Mouse (Mus musculus) retina, embryonic 14.5 days (tissue): ENCODE data around the gene Pdxp.
"Not testable (repeated sequence)": the region's sequence is repeated elsewhere in the genome, so short reads cannot be mapped to it uniquely, and the experiment has no call there.

Source experiments
- DNase-seq: peaks from one replicate; pipeline ENCODE4 v3.0.0-alpha.2; 2015; ENCODE audit warnings: low spot score

Gene Pdxp

DNA sequence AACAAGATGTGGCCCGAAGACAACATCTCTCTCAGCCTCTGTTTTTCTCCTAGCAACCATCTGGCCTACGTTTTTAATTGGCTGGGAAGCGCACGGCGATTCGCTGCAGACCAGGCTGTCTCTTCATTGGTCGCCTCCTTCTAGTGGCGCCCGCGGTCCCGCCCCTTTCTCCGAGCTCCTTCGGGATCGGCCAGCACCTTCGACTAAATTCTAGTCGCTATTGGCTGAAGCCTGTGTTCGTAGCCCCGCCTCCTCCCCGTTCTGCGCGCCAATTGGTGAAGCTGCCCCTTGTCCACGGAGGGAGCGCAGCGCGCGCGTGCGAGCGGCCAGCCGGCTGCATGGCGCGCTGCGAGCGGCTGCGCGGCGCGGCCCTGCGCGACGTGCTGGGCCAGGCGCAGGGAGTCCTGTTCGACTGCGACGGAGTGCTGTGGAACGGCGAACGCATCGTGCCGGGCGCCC is at the start of gene Pdxp:
Gene Pdxp, plus strand, starts transcription at position 288 of the 459 bp plus-strand sequence.
- DNase-seq: peak; percentile 98

DNA sequence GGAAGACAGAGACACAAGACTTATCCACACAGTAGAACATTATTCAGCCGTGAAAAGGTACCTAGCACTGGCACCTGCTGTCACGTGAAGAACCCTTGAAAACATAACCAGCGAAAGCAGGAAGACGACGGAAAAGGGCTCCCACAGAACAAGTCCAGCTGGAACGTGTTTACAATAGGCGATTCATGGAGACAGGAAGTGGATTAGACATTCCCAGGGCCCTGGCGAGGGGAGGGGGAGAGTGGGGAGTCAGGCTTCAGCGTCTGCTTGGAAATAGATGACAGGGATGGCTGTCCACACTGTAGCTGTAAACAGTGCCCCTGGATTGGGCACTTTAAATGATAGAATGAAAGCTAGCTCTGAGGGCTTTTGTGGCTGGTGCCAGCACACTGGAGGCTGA is 45.3 kb upstream of the Pdxp start:
- DNase-seq: peak; percentile 33

DNA sequence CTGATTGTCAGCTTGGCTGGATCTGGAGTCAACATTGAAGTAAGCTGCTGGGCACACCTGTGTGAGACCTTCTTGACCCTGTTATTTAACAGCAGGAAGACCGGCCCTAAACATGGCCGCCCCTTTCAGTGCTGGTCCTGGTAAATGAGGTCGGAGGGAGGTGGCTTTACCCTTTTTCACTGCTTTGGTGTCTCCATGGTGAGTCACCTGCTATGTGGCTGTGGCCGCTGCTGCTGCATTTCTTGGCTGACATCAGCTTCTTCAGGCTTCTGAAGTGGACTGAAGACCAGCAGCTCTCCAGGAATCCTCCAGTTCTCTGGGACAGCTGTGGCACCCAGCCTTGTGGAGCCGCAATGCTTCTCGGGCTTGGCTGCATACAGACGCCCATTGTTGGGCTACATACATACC is 44.9 kb upstream of the Pdxp start:
- no peak for DNase-seq

DNA sequence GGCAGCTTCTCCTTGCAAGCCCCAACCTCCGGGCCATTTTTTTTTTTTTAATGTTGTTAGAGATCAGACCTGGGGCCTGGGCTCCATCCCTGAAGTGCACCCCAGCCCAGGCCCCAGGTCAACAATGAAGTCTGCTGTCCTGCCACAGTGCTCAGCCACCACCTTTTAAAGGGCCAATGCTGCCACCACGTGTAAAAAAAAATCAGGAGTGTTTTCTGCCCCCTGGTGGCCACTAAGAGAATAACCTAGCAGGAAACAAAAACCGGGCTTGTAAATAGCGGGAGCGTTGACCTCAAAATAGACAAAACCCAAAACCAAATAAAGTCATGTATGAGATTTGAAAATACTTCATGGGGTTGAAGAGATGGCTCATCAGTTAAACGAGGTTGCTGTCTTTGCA is 43.9 kb upstream of the Pdxp start:
- DNase-seq: peak; percentile 86

DNA sequence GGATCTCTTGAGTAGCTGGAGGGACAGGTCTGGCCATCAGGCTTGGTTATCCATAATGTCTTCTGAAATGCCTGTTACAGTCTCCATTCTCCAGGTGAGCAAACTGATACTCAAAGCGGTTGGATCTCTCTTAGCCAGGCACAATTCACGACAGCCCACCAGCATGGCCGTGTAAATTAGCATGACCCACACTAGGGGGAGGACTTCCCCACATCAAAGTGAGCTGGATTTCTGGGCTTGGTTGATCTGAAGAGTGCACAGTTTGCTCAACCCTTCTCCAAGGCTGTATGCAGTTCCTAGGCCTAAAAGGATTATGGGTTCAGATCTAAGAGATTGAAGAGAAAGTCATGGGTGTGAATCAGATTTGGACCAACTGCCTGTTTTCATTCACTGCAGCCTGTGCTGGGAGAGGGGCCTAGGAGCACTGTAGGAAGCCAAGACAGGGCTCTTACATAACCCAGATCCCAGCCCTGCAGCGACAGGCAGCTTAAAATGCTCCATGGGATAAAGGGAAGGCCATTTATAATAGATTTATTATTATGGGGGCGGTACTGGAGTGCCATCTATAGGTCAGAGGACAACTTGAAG is 41.6 kb upstream of the Pdxp start:
- no peak for DNase-seq

DNA sequence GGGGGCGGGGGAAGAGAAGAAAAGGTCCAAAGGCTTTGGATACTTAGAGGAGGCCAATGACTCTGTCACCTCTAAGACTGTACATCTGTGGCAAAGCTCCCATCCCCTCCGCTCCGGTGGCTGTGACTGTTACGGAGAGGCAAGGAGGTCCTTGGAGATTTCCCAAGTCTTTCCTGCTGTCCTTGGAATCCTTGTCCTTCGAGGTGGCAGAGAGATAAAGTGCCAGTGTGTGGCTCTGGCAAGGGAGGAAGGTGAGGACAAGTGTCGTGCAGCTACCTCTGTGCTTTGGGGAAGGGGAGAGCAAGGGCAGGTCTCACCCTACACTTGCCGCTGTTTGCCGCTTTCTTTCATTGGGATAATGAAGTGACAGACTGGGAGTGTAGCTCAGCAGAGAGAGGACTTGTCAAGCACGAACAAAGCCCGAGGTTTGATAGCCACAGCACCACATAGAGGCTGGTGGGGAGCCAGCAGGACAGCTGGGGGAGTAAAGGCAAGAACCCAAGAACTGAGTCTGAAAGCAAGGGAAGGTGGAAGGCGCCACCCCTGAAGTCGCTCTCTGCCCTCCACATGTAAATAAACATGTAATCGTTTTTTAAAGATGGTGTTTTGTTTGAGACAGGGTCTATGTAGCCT is 39.8 kb upstream of the Pdxp start:
- no peak for DNase-seq

DNA sequence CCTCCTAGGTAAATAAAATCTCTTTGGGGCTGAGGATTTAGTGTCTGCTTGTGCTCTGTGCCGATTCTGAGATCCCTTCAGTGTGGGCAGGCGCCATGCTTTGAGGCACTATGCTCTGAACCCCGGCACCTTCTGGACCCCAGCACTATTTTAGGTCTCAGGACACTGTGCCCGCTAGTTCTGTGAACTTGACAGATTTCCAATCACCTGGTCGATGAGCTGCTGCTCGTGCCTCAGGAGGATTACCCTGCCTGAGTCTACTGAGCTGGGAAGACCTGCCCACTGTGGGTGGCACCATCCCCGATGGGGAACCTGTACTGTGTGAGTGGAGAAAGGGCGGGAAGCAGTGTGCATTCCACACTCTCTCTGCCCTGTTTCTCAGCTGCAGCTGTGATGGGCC is 38.7 kb upstream of the Pdxp start:
- no peak for DNase-seq

DNA sequence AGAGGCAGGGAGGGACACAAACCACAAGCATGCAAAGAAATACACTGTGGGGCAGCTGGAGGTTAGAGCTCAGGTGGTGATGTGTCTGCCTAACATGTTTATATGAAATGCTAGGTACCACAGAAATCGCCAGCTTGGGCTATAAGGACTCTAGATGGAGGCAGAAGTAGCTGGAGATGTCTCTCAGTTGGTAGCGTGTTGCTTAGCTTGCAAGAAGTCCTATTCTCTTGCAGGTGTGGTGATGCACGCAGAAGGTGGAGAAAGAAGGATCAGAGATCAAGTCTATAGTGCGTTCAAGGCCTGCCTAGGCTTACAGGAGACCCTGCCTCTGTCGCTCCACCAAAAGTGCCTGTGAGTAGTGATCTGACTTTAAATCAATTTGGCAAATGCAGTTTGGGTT is 38.2 kb upstream of the Pdxp start:
- DNase-seq: no peak

DNA sequence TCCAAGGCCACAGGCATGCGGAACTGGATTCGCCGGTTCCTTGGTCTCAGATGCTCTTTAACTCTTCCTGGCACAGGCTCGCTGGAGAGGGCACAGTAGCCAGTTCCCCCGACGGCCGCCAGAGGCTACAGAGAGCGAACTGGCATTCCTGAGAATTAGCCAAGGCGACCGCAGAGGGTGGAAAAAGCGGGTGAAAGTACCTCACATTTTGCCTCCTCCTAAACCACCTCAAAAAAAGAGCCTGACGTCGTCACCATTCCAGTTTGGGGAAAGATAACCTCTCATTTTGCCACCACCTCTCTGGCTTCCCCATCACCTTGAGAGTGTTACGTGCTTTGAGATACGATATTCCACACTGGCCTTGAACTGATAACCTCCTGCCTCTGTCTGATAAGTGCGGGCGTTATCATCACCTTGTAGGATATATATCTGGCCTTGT is 37.4 kb upstream of the Pdxp start:
- DNase-seq: peak; percentile 87

DNA sequence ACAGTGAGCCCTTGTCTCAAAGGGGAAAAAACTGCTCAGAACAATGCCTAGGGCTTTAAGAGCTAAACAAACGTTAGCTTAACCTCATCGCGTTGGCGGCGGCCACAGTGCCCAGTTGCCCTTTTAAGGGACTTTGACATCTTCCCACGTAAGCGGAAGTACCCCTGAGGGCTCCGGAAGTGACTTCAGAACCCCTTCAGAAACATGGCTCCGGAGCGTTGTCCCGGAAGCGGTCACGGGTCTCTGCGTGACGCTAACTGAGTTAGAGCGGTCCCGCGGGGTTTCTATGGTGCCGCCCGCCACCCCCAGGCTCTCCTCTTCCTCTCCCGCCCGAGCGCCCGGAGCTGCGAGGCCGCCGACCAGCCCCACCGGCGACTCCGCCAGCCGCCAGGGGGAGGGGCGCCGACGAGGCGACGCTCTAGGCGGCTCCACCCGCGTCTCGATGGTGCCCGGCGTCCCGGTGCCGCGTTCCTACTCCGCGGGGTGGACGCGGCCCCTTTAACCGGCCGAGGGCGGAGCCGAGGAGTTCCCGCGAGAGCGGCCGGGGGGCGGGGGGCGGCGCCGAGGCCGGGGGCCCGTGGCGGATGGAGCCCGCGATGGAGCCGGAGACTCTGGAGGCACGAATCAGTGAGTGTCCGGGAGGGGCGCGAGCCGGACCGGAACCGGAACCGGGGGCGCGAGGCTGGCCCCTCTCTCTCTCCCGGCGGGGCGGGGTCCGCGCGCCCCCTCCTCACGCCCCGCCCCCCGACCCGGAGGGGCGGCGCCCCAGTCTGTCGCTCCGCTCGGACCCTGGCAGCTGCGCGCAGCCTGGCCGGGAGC is 36.5 kb upstream of the Pdxp start, which contains the start of gene Gga1:
Gene Gga1, plus strand, starts transcription at position 200 of the 819 bp plus-strand sequence.
- peak; percentile 98 for DNase-seq

DNA sequence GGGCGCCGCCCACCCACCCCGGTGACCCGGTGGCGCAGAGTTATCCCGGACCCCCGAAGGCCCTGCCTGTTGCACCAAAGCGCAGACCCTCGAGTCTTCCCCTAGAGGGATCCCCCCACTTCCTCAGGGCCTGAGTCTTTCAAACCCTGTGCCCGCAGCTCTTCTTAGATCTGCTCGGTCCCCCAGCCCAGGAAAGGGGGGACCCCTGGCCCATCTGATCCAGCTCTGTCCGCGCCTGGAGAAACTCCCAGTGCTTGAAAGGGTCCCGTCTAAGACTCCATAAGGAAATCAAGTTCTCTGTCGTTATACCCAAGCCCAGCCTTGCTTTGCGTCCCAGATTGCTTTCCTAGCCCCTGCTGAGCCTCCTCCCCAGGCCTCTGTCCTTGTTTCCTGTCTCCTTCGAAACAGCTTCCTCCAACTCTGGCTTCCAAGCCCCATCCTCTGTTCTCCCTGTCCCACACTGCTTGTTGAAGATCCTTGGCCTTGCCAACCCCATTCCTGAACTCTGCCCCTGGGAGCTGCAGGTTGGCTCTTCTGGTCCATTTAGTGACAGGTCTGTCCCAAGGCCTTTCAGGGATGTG is 35.8 kb upstream of the Pdxp start:
- no peak for DNase-seq

DNA sequence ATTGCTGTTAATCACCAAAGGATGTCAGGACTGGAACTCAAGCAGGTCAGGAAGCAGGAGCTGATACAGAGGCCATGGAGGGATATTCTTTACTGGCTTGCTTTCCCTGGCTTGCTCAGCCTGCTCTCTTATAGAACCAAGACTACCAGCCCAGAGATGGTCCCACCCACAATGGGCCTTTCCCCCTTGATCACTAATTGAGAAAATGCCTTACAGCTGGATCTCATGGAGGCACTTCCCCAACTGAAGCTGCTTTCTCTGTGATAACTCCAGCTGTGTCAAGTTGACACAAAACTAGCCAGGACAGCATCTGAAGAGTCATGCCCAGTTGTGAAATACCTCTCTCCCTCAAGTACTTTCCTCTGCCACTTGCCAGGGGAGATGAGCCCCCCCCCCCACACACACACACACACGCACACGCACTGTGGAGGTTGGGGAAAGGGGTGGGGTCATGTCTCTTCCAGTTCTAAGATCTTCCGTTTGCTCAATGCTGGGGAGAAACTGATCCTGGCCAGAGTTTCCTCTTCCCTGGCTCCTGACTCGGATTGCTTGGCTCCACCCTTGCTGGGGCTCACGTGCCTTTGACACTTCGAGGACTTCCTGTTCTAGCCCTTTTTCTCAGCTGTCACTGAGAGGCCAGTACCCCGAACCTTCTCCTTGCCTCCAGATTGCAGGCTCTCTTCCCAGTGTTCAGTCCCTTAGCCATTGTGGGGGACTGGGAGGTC is 34.8 kb upstream of the Pdxp start:
- not testable (repeated sequence) for DNase-seq

DNA sequence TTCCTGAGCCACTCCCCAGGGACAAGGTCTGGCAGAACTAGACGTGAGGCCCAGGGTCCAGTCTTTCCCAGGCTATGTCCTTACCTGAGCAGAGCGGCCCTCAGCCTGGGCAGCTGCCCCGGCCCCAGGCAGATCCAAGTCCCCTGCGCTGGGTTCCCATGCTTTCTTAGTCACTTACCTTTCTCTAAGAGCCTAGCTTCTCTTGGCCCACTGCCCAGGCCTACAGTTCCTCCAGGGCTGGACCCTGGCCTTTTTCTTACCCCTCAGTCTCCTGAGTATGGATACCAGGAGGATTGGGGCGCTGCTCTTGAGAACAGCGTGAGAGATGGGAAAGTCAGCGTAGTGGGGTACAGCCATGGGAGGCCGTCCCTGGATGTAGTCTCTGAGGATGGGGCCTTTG is 33.3 kb upstream of the Pdxp start:
- DNase-seq: no peak

DNA sequence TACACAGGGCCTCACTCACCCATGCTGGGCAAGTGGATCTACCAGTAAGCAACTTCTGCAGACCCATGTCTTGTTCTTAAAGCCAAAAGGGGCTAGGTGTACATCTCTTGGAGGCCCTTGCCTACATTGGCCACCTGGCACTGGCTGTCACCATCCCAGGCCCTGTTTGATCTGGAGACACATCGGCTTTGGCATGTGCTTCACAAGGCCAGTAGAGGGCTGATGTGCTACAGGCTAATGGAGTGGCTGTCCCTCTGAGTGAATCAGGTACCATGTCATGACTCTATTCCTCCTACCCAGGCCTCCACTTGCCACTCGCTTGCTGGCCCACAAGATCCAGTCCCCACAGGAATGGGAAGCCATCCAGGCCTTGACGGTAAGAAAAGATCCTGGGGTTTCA is 31.9 kb upstream of the Pdxp start:
- DNase-seq: no peak

DNA sequence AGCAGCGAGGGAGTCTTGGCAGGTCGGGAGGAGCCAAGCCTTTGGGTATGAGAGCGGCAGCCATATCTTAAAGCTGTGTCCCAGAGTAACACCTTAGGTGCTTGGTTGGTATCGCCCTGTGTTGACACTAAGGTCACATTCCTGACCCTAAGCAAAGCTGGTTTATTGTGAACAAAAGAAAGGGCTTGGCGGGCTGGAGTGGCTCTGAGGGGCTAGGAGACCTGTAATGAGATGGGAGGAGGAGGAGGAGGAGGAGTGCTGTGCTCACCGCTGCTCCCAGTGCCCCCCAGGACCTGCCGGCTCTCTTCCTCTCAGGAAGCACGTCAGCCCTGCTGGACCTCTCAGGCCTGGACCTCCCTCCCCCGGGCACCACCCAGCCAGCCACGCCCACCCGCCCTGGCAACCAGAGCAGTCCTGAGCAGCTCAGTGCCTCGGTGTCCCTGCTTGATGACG is 24.3 kb upstream of the Pdxp start:
- no peak for DNase-seq

DNA sequence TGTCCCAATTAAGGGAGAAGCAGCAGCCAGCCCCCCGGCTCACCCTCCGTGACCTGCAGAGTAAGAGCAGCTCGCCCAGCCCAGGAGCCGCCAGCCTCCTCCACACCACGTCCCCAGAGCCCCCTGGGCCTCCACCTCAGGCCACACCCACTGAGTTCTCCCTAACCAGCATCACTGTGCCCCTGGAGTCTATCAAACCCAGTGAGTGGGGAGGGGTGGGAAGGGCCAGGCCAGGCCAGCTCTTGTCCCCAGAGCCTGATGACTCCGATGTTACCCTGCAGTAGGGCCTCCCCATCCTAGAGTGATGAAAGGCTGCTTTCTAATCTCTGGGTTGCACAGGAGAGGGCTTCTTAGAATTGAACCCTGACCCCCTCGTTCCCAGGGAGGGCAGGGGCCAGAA is 21.3 kb upstream of the Pdxp start:
- DNase-seq: no peak

DNA sequence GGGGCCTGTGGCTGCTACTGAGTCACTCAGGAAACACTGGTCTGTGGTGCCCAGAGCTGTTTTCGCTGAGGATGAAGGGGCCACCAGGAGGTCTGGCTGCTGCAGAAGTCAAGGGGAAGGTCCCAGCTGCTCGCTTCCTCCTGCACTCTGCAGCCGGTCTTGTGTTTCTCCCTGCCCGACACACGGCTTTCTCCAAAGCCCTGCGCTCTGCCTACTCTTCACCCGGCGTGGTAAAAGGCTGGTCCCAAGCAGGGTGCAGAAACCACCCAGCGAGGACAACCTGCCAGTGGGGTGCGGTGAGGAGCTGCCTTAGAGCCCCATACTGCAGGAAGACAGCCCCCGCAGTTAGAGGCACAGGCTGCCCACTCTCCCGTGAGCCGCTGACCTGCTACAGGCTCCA is 19.0 kb upstream of the Pdxp start:
- no peak for DNase-seq

DNA sequence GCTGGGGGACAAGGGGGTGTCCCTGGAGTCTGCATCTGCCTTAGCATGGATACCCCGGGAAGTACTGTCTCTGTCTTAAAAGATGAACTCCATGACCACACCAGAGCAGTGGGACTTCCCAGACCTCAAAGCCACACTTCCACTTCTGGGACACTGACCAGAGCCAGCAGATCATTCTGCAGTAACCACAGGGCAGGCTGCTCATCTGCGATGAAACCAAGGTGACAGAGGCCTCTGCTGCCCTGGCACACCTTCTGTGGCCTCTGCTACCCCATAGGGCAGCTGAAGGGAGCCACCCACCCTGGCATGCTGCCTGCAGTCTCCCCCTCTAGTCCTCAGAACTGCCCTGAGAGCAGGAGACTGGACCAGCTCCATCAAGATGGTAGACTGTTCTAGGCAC is 18.0 kb upstream of the Pdxp start:
- DNase-seq: no peak

DNA sequence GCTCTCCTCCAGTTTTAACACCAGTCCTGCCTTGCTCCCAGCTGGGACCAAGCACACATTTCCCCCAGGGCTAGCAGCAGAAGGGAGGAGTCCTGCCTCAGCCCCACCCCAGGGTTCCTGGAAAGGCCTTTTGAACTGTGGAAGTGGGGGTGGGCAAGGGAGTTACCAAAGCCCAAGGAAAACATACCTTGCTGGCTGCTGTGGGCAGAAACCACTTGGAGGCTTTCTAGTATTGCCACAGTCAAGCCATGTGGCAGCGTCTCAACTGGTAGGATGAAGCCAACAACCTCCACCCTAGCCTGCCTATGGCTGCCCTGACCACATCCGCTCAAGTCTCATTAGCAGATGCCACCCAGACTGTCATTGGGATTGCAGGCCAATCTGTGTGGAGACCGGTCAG is 17.6 kb upstream of the Pdxp start:
- no peak for DNase-seq

DNA sequence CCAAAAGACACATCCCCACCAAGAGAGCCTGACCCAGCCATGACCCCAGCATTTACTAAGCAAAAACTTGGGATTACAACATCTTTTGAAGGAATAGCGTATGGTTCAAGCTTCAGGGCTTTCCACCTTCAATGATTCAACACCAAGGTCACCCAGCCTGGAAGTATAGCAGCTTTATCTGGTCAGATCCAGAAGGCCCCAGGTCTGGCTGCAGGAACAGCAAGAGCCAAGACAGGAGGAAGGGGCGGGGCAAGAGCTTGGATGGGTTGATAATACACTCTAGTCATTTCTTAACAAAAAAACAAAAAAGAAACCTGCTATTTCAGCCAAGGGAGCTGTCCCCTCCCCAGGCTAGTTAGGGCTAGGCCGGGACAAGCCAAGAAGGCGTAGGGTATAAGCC is 16.2 kb upstream of the Pdxp start:
- DNase-seq: no peak

DNA sequence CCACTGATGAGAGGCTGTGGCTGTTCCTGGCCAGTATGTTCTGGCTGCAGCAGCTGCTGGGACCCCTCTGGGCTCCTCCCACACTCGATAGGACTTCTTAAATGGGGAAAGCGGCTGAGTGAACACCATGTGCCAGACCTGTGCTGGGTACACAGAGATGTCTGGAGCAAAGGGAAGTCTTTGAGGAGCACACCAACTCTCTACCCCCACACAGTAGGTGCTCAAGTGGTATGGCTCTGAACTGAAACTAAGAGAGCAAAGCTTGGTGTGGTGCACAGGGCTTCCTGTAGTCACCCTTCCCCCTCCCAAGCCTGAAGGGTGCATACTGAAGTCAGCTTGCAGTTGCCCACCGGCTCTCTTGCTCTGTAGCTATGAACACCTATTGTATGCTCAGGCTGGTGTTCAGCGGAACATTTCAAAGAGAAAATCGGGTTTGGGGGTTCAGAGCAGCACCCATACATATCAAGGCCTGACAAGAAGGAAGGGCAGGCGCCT is 15.2 kb upstream of the Pdxp start:
- no peak for DNase-seq

DNA sequence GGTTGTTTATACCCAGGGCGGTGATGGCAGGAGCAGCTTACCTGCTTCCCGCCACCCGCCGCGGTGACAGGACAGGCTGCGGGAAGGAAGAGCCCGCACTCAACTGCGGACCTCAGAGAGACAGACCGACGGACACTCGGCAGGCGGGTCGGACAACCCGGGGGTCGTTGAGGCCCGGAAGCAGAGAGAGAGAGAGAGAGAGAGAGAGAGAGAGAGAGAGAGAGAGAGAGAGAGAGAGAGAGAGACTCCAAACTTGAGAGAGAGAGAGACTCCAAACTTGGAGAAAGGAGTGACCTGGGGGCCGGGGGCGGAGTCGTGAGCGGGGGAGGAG is 14.3 kb upstream of the Pdxp start, which contains the start of gene Gm49510:
Gene Gm49510, plus strand, starts transcription at position 259 of the 331 bp plus-strand sequence.
- no peak for DNase-seq
